Mouse (Mus musculus) olfactory bulb, adult 2 months (tissue): ENCODE results near the gene Cecr2.

Source experiments
- CTCF ChIP-seq: fragments of 200-500 bp; IDR thresholded peaks from 2 replicates; pipeline ENCODE4 v1.5.1; 2012; ENCODE audit warnings: low read depth, mild to moderate bottlenecking, low read length, moderate library complexity; ENCODE audit not compliant: insufficient read depth
- POLR2A ChIP-seq: fragments of 200-500 bp; IDR thresholded peaks from 2 replicates; pipeline ENCODE4 v1.6.1; 2012; ENCODE audit warnings: mild to moderate bottlenecking, low read depth, low read length, moderate library complexity; ENCODE audit not compliant: insufficient read depth

DNA sequence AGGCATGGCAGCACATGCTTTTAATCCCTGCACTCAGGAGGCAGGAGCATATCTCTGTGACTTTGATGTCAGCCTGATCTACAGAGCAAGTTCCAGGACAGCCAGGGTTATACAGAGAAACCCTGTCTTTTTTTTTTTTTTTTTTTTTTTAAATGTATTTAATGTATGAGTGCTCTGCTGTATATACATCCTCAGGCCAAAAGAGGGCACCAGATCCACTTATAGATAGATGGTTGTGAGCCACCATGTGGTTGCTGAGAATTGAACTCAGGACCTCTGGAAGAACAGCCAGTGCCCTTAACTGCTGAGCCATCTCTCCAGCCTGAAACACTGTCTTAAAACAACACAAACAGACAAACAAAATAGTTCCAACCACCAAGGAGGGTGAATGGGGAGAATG, 122.7 kb downstream of the Cecr2 start:
- TF ChIP-seq CTCF (no peak), POLR2A (no peak)
